Mouse (Mus musculus): Measurements from ENCODE around the gene Pnpla2.
"Not testable (repeated sequence)": the region's sequence is repeated elsewhere in the genome, so short reads cannot be mapped to it uniquely, and the experiment has no call there.

Pnpla2 gene

GRCm38 (mm10) chr7:141431434-141432185, 23.4 kb upstream of the Pnpla2 start:
- DNase-seq (ENCODE audit: low read depth): no peak

GRCm38 (mm10) chr7:141432186-141432611, 22.8 kb upstream of the Pnpla2 start:
- no peak for DNase-seq (ENCODE audit: low read depth)

GRCm38 (mm10) chr7:141432741-141433516, 22.1 kb upstream of the Pnpla2 start:
- DNase-seq (ENCODE audit: low read depth): no peak

GRCm38 (mm10) chr7:141433517-141434400, 21.2 kb upstream of the Pnpla2 start:
- DNase-seq (ENCODE audit: low read depth): no peak

- DNase-seq (ENCODE audit: low read depth): no peak
Observed at GRCm38 (mm10) chr7:141434464-141434863, 20.5 kb upstream of the Pnpla2 start.

GRCm38 (mm10) chr7:141435129-141435855, 19.7 kb upstream of the Pnpla2 start:
- DNase-seq (ENCODE audit: low read depth): peak; percentile 77

GRCm38 (mm10) chr7:141435856-141436522, 19.0 kb upstream of the Pnpla2 start:
- no peak for DNase-seq (ENCODE audit: low read depth)

- no peak for DNase-seq (ENCODE audit: low read depth)
Observed at GRCm38 (mm10) chr7:141436523-141436892, 18.5 kb upstream of the Pnpla2 start.

DNA sequence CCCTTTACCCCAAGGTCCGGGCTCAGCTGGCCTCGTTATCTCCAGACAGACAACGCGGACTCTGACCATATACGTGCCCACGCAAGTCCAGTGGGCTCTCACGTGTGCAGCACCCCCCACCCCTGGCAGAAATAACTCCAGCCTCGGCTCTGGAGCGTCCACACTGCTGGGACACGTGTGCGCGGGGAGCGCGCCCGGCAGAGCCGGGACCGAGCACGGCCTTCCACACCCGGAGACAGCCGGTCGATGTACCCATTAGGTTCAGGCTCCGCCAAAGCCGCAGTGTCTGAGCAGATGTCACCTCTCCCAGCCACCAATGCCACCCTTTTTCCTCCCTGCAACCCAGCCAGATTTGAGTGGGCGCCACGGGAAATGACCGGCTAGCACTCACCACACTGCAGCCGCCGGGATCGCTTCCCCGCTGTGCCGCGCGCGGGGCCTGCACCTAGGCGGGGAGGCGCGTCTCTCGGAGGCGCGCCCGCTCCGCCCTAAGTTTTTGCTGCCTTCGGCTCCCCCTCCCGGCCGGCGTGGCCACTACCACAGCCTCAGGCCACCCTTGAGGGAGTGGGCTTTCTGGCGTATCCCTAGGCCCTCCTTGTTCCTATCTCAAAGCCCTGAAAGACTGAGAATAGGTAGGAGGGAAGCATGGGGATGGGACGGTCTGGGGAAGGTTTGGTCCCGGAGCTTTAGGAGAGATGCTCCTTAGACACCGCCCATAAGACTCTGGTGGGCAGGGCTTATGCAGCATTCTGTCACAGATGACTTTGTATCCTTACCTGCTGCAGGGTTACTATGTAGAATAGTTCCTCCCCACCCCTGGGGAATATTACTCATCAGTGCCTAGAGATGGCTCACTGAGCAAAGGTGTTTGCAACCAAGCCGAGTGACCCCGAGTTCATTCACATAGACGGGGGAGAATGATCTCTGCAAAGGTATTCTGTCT, 17.5 kb upstream of the Pnpla2 start, which contains the start of gene Slc25a22:
Gene Slc25a22, minus strand, starts transcription at position 715 of the 943 bp plus-strand sequence.
- peak; percentile 77 for DNase-seq (ENCODE audit: low read depth)

- DNase-seq (ENCODE audit: low read depth): no peak
Observed at GRCm38 (mm10) chr7:141438201-141438968, 16.6 kb upstream of the Pnpla2 start.

DNA sequence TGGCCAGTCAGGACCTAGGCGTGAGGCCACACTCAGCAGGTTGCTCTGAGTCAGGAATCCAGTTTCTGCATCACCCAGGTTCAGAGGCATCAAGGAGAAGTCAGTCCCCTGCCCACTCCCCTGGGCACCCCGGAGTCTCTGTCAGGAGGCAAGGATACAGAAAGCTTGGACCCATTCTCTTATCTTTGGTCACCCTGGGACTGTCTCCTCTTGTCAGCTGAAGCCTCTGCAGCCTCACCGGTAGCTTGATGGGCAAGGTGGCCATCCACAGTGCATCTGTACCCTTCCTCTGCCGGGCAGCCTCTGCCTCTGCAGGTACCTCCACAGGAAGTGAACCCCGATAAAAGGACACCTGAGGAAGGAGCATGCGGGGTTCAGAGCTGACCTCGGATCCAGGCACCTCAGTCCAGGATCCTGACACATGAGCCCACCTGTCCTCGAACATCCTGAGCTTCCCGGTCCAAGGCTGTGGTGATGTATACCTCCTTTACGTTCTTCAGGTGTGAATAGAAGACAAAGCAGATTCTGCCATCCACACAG, 15.8 kb upstream of the Pnpla2 start:
- no peak for DNase-seq (ENCODE audit: low read depth)

GRCm38 (mm10) chr7:141439811-141440210, 15.2 kb upstream of the Pnpla2 start:
- no peak for DNase-seq (ENCODE audit: low read depth)

GRCm38 (mm10) chr7:141440613-141441012, 14.4 kb upstream of the Pnpla2 start:
- DNase-seq (ENCODE audit: low read depth): peak; percentile 74

- no peak for DNase-seq (ENCODE audit: low read depth)
Observed at GRCm38 (mm10) chr7:141441460-141441859, 13.5 kb upstream of the Pnpla2 start.

DNA sequence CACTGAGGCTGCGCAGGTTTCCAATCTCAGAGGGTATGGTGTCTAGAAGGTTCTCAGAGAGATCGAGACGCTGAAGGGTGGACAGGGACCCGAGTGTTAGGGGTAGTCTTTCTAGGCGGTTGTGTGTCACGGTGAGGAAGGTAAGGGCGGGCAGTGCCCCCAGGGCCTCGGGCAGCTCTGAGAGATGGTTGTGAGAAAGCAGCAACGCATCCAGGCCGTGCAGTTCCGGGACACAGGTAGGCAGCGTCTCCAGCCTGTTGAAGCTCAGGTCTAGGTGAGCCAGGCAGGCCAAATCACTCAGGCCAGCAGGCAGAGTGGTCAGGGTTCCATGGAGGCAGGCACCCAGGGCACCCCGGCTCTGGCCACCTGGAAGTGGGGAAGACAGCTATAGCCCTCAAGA, 12.8 kb upstream of the Pnpla2 start:
- no peak for DNase-seq (ENCODE audit: low read depth)

DNA sequence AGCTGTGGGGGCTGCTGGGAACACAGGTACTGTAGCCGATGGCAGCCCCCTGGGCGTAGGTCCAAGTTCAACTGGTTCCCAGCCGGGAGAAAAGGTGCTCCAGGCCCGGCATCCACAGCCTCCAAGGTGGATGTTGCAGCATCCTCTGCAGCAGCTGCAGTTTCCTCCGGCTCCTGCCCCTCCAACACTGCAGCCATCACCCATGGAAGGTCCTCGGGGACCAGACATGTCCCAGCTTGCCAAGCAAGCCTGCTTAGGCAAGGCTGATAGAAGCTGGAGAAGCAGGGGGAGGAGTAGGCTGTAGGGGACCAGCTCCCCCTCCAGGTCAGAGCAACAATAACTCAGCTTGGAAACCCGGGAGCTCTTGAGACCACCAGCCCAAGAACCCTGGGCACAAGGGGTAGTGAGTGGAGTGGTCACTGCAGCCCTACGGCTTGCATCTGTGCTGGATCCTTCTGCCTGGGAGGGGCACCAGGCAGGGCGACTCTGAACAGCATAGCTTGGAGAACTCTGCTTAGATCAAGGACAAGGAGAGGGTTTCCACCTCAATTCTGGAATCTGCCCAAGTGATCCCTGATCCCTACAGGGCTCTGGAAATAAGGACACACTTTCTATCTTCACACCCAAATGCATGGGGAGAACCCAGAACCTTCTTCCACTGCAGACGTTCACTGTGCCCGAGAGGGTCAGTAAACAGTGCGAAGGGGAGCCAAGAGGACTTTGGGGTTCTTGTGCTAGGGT, 11.7 kb upstream of the Pnpla2 start:
- peak; percentile 86 for DNase-seq (ENCODE audit: low read depth)

- peak; percentile 83 for DNase-seq (ENCODE audit: low read depth)
Observed at GRCm38 (mm10) chr7:141443828-141444237, 11.2 kb upstream of the Pnpla2 start, which contains the start of gene Pidd1. TSS of gene Pidd1 (minus strand) at chr7:141444025.

DNA sequence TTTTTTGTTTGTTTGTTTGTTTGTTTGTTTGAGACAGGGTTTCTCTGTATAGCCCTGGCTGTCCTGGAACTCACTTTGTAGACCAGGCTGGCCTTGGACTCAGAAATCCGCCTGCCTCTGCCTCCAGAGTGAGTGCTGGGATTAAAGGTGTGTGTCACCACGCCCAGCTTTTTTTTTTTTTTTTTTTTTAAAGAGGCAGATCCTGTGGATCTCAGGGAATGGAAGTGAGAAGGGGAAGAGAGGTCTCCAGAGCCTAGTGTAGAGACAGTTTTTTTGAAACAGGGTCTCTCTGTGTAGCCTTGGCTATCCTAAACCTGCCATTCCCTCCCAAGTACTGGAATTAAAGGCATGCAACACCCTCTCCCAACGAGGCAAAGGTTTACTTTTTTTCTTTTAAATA, 8.6 kb upstream of the Pnpla2 start:
- not testable (repeated sequence) for DNase-seq (ENCODE audit: low read depth)

Measured in 416B (cell line).